Mouse (Mus musculus) heart, embryonic 11.5 days (tissue): ENCODE results near the gene Jmjd1c. TPM values are rescaled to one million over a fixed set of nuclear protein-coding genes. Genes with fewer than 3 reads are reported as not detected.
A peak's percentile ranks its signal among the peaks of the same experiment; 100 is the strongest.

Experiments used
- ATAC-seq: fragments of 200-750 bp; cut with Nextera tagmentation; replicated peaks from 2 replicates; pipeline ENCODE4 v1.8.0; 2017; ENCODE audit warnings: moderate library complexity; ENCODE audit not compliant: insufficient number of reproducible peaks, low FRiP score, low TSS enrichment
- H3K27ac ChIP-seq: fragments of 300-500 bp; sonication (generic); 2 replicates; pipeline ENCODE4 v1.5.1; 2014; ENCODE audit warnings: mild to moderate bottlenecking, low read depth, low read length
- H3K27me3 ChIP-seq: fragments of 300-500 bp; sonication (generic); 2 replicates; pipeline ENCODE4 v1.6.1; 2014; ENCODE audit warnings: mild to moderate bottlenecking, low read length, mixed read lengths; ENCODE audit not compliant: control insufficient read depth, insufficient read depth
- H3K36me3 ChIP-seq: fragments of 300-500 bp; sonication (generic); 2 replicates; pipeline ENCODE4 v1.6.1; 2014; ENCODE audit warnings: mild to moderate bottlenecking, low read length, moderate library complexity, mixed read lengths; ENCODE audit not compliant: control insufficient read depth, insufficient read depth
- H3K4me1 ChIP-seq: fragments of 300-500 bp; sonication (generic); 2 replicates; pipeline ENCODE4 v1.6.1; 2014; ENCODE audit warnings: low read length; ENCODE audit not compliant: control insufficient read depth, insufficient read depth
- H3K4me2 ChIP-seq: fragments of 300-500 bp; sonication (generic); 2 replicates; pipeline ENCODE4 v1.6.1; 2014; ENCODE audit warnings: mild to moderate bottlenecking, moderate library complexity
- H3K4me3 ChIP-seq: fragments of 300-500 bp; sonication (generic); 2 replicates; pipeline ENCODE4 v1.5.1; 2014; ENCODE audit warnings: low read depth, low read length
- H3K9ac ChIP-seq: fragments of 300-500 bp; sonication (generic); 2 replicates; pipeline ENCODE4 v1.6.1; 2014; ENCODE audit warnings: mild to moderate bottlenecking, low read depth, low read length, moderate library complexity
- H3K9me3 ChIP-seq: fragments of 300-500 bp; sonication (generic); replicated peaks from 2 replicates; pipeline ENCODE4 v1.6.1; 2016; ENCODE audit warnings: low read length; ENCODE audit not compliant: control insufficient read depth
- WGBS: fragments of 180-500 bp; shearing (Covaris S2); extraction: QIAGEN DNeasy Blood & Tissue Kit; methylation state at CpG from one replicate; pipeline ENCODE4 v1.1.7; 2014; ENCODE audit not compliant: insufficient replicate concordance; 5-methylcytosine and 5-hydroxymethylcytosine counted together
- polyA plus RNA-seq: library from polyadenylated mRNA; unstranded; fragments of >200 nt; fragmentation: Nextera tagmentation; extraction: Ambion mirVana; gene quantifications from 2 replicates; pipeline ENCODE4 v1.2.1, GENCODE M21; 2014

Gene Jmjd1c
- polyA plus RNA-seq, 1 experiment from 2014 or later: 39.5 TPM

DNA sequence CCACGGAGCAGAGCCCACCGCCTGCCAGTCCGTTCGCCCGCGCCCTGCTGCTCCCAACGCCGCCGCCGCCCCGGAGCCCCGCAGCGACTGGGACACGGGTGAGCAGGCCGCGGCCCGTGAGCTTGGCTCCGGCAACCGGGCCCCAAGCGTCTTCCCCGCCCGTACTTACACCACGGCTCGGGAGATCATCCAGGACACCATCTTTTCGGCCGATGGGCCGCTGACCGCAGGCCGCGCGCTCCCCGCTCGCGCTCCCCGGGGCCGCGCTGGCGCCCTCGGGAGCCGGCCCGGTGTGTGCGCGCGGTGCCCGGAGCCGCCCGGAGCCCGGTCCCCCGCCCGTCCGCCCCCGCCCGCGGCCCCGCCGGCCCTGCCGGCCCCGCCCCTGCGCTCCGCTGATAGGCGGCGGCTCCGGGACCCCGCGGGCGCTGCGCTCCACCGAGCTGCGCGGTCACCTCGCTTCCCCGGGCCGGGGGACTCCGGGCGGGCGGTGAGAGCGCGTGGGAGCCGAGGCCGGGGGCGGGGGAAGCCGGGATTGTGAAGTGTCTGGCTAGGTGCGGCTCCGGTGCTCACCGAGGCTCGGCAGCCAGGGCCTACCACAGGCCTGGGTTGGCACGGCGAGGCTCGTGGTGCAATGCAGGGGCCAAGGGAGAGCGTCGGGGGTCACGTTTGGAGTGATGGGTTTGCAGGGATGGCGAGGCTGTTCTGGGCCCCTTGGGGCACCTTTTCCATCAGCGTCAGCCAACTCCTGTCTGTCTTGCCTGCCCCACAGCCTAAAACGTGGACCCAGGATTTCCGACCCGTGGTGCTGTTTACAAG, 904 bp downstream of the Jmjd1c start, which contains the start of gene Reep3:
Gene Reep3, minus strand, starts transcription at position 325 of the 816 bp plus-strand sequence.
- no peaks in the 10 kb centered on the region for H3K27me3 ChIP-seq
- peaks cover 29% of the 10 kb centered on the region for H3K4me1 ChIP-seq
- peak within 1 kb of the TSS; percentile 99 for H3K27ac ChIP-seq
- H3K9me3 ChIP-seq: no peaks in the 10 kb centered on the region
- WGBS: 0% methylated on average over 36 of the region's 97 CpGs
- H3K9ac ChIP-seq: peak within 1 kb of the TSS; percentile 100
- H3K4me3 ChIP-seq: peak within 1 kb of the TSS; percentile 97
- H3K36me3 ChIP-seq: no peaks in the 10 kb centered on the region
- peak; percentile 87 for ATAC-seq
- peak within 1 kb of the TSS; percentile 75 for H3K4me2 ChIP-seq

DNA sequence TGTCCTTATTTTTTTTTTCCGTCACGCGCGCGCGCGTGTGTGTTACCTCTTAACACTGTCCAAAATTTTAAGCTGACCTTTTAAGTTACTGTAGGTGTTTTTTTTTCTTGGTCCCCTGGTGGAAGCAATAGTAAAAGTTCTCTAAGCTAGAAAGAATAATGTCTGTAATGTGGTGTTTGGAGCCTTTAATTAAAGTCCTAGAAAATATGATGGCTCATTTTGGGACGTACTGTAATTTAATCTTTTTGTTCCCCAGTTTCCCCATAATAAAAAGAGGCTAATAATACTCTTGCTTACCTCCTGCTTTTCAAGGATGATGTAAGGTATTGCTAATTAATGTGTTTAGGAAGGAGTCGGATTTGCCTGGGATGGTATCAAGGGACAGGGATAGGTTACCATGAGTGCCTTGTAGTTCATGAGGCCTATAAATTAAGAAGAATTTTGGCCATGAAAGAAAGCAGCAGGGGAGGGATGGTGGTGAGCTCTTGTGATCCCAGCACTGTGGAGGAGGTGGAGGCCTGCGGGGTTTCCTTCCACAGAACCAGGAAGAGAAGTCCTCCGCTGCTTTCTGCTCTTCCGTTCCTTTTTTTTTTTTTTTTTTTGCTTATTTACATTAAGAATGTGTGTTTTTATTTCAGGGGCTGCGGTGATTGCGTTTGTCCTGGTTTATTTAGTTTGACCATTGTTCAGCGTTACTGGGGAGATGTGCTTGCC, 1.7 kb downstream of the Jmjd1c start:
- H3K4me3 ChIP-seq: peak overlapping the region; percentile 97
- peak overlapping the region; percentile 100 for H3K9ac ChIP-seq
- no peak for ATAC-seq
- H3K4me1 ChIP-seq: peaks cover 36% of the 10 kb centered on the region
- WGBS: 1% methylated on average over 15 of the region's 15 CpGs
- H3K36me3 ChIP-seq: no peaks in the 10 kb centered on the region
- no peaks in the 10 kb centered on the region for H3K27me3 ChIP-seq
- H3K9me3 ChIP-seq: no peaks in the 10 kb centered on the region
- H3K4me2 ChIP-seq: peak overlapping the region; percentile 75
- peak overlapping the region; percentile 99 for H3K27ac ChIP-seq

DNA sequence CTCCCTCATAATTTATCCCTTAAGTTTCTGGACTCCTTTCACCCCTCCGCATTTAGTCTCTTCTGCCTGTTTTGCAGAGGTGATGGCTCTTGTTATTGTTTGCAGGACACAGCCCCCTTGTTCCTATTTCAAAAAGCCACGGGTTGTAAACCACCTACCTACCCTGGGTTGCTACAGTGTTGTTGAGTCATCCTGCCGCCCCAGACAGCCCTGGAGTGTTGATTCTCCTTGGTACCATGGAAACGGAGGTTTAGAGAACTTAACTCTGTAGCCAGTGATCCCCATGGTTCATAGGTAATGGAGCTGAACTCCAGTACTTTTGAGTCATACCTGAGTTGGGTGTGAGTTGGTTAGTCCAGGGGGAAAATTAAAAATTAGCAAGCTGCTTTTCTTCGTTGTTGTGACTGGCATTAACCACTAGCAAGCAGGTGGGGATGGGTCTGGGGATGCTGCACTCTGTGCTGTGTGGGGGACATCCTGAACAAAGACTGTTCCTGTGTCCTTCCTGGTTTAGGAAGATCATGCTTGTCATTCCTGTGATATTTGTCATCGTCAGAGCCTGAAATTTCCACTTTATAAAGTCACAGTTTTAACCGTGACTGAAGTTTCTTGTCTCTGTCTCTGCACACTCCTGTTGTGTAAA, 2.6 kb downstream of the Jmjd1c start:
- Histone ChIP-seq H3K4me2 (peak overlapping the region; percentile 75), H3K36me3 (no peaks in the 10 kb centered on the region), H3K4me1 (peaks cover 45% of the 10 kb centered on the region), H3K4me3 (peak overlapping the region; percentile 97), H3K9me3 (no peaks in the 10 kb centered on the region), H3K27ac (peak overlapping the region; percentile 29; the same call in 1 of the 2 replicates), H3K27me3 (no peaks in the 10 kb centered on the region), H3K9ac (peak overlapping the region; percentile 4; the same call in 1 of the 2 replicates)
- 19% methylated on average over 7 of the region's 7 CpGs for WGBS
- no peak for ATAC-seq

DNA sequence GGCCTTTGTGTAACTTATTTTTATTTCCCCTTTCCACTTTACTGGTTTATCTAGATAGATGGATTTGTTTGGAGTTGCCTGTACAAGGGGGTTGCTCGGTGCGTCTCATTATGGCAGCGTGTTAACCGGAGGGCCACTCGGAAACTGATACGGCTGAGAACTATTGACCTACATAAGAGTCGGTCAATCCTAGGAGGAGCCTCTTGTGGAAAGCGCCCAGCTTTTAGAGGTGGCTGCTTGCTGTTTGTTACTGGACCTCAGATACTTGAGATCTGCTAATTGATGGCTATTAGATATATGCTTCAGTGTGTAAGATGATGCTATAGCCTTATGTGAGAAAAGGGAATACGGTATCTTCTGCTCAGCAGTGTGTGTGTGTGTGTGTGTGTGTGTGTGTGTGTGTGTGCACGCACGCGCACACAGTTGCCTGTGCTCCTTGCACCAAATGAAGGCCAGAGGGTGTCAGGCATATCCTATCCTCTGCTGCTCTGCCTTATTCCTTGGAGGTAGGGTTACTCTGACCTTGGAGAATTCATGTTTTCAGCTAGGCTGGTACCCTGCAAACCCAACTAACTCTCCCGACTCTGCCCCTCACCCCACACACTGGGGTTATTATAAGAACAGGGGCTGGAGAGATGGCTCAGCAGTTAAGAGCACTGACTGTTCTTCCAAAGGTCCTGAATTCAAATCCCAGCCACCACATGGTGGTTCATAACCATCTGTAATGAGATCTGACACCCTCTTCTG, 3.4 kb downstream of the Jmjd1c start:
- peak overlapping the region; percentile 75 for H3K4me2 ChIP-seq
- no peaks in the 10 kb centered on the region for H3K9me3 ChIP-seq
- H3K27ac ChIP-seq: no peak overlapping the region
- H3K4me3 ChIP-seq: peak overlapping the region; percentile 97; the same call in 1 of the 2 replicates
- no peak for ATAC-seq
- WGBS: 45% methylated on average over 13 of the region's 13 CpGs
- peaks cover 53% of the 10 kb centered on the region for H3K4me1 ChIP-seq
- H3K9ac ChIP-seq: peak overlapping the region; percentile 4; the same call in 1 of the 2 replicates
- no peaks in the 10 kb centered on the region for H3K36me3 ChIP-seq
- H3K27me3 ChIP-seq: no peaks in the 10 kb centered on the region

DNA sequence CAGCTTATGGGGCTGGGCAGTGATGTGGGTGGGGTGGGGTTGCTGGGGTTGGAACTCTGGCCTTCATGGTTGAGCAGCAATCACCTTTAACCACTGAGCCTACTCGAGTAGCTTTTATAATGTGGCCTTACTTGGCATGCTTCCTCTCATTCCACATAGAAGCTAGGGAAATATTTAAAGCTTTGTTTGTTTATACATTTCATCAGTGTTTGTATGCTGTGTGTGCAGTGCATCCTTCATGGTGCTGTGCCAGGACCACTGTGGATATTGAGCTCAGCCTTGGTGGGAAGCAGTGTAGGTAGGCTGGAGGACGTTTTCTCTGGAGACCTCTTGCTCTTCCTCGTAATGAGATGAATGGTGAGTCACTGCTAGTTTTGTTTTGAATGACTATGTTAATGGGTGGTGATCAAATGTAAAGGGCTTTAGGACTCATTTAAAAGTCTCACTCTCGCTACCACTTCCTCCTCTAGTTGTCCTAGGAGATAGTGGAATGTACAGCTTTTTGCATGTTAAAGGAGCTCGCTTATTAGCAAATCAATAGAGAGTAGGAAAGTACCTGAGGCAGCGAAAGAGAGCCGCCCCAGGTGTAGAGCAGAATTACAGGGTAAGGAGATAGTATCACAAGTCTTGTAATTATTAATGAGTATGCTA, 4.2 kb downstream of the Jmjd1c start:
- H3K36me3 ChIP-seq: no peaks in the 10 kb centered on the region
- H3K27ac ChIP-seq: no peak overlapping the region
- 53% methylated on average over 7 of the region's 7 CpGs for WGBS
- no peak for ATAC-seq
- no peaks in the 10 kb centered on the region for H3K27me3 ChIP-seq
- H3K4me1 ChIP-seq: peaks cover 61% of the 10 kb centered on the region
- H3K4me2 ChIP-seq: no peak overlapping the region
- H3K9me3 ChIP-seq: no peaks in the 10 kb centered on the region
- no peak overlapping the region for H3K9ac ChIP-seq
- H3K4me3 ChIP-seq: no peak overlapping the region

DNA sequence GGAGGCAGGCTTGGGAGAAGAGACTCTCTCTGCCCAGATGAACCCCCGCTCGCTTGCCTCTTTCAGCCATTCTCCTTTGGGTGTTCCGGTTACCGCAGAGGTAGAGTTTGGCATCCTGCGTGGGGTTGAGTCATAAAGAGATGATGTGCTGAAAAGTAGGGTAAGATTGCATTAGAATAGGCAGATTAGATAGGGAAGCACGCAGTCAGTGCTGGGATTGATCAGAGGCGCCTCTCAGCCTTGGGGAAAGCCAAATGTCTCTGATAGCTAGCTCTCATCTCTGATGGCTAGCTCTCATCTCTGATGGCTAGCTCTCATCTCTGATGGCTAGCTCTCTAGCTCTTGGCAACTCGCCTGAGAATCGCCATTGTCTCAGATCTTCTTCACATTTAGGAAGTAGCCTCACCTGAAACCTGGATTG, 4.9 kb downstream of the Jmjd1c start:
- Histone ChIP-seq H3K4me3 (no peak overlapping the region), H3K4me1 (peaks cover 68% of the 10 kb centered on the region), H3K9ac (no peak overlapping the region), H3K4me2 (no peak overlapping the region), H3K9me3 (no peaks in the 10 kb centered on the region), H3K27ac (no peak overlapping the region), H3K27me3 (no peaks in the 10 kb centered on the region), H3K36me3 (no peaks in the 10 kb centered on the region)
- no peak for ATAC-seq
- 33% methylated on average over 9 of the region's 9 CpGs for WGBS

DNA sequence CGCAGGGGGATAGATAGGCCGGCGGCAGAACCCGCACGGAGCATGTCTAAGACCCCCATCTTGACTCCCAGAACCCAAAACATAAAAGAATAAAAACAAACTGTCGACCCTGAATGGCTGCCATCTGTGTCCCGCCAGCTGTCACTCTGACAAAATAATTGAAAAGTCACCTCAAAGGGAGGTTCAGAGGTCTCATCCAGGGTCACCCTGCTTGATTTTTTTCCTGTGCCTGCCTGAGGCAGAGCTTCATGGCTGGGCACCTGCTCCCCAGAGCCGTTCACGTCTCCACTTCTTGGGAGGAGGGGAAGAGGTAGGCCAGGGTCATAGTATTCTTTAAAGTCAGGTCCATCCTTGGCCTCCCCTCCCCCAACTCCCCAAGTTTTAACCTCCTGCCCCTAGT, 8.6 kb downstream of the Jmjd1c start:
- ATAC-seq: no peak
- Histone ChIP-seq H3K4me1 (peaks cover 78% of the 10 kb centered on the region), H3K9me3 (no peaks in the 10 kb centered on the region), H3K9ac (no peak overlapping the region), H3K36me3 (no peaks in the 10 kb centered on the region; the same call in 1 of the 2 replicates), H3K27ac (no peak overlapping the region), H3K4me2 (peak overlapping the region; percentile 37), H3K4me3 (no peak overlapping the region), H3K27me3 (no peaks in the 10 kb centered on the region)
- WGBS: 19% methylated on average over 9 of the region's 9 CpGs
